Mouse (Mus musculus): ENCODE results near the gene Gm34302.

GRCm38 (mm10) chr3:63438898-63439297 lies 44.8 kb downstream of the Gm34302 start:
- TF ChIP-seq CTCF (conservative IDR thresholded peaks at IDR 0.05; ENCODE audit: low read length) (no peak), NANOG (IDR thresholded peaks at IDR 0.05; ENCODE audit: borderline replicate concordance, low read length) (no peak), POU5F1 (IDR thresholded peaks at IDR 0.05; ENCODE audit: borderline replicate concordance, low read length) (no peak)
